Mouse (Mus musculus) mouse embryonic stem cell (cell line): ENCODE measurements around the gene Mical2.

ENCODE experiments used
- in situ Hi-C, 2 experiments: fragments of 300-500 bp; cut with MboI; formaldehyde crosslinking; loops; 1 replicate in 1 of 2; 3 replicates in 1 of 2; pipeline ENCODE4 v1.14.3; 2019 to 2020; ENCODE audit warnings: low sequenced_read_pairs in 2 of 2, low pct_unique_long_range_greater_than_20kb in 1 of 2, mixed read lengths in 1 of 2; ENCODE audit not compliant: unreplicated experiment in 1 of 2

The Mical2 gene

DNA sequence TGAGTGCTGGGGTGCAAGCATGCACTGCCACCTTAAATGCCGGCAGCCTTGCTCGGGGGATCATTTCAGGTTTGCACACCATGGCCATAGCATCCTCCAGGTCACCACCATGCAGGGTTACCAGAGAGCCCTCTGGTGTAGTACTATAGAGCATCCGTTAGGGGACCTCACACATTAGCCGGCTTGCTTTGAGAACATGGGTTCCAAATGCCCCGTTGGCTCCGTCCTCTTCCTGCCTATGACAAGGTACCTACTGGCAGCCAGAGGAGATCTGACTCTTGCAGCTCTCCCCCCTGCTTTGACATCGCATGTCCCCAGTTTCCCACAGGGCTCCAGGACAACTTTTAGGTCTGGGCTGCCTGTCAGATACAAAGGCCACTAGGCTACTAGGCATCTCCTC is 11.6 kb downstream of the Mical2 start:
- in situ Hi-C loops = no loop called here

DNA sequence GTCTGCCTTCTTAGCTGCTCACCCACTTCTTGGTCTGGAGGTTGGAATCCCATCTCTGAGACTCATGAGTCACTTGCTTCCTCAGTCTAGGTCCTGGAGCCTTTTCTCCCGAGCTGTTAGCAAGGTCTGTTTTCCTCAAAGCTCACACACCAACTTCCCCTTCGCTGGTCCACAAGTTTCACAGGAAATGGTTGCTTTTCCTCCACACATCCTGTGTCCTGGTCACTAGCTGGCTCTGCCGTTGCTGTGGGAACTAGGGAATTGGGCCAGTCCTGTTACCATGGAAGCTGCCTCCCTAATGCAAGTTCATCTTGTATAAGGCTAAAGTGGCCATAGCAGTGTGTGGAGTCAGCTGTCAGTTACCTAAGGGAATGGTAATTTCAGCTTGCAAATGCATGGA is 12.2 kb downstream of the Mical2 start:
- in situ Hi-C loops = no loop called here

DNA sequence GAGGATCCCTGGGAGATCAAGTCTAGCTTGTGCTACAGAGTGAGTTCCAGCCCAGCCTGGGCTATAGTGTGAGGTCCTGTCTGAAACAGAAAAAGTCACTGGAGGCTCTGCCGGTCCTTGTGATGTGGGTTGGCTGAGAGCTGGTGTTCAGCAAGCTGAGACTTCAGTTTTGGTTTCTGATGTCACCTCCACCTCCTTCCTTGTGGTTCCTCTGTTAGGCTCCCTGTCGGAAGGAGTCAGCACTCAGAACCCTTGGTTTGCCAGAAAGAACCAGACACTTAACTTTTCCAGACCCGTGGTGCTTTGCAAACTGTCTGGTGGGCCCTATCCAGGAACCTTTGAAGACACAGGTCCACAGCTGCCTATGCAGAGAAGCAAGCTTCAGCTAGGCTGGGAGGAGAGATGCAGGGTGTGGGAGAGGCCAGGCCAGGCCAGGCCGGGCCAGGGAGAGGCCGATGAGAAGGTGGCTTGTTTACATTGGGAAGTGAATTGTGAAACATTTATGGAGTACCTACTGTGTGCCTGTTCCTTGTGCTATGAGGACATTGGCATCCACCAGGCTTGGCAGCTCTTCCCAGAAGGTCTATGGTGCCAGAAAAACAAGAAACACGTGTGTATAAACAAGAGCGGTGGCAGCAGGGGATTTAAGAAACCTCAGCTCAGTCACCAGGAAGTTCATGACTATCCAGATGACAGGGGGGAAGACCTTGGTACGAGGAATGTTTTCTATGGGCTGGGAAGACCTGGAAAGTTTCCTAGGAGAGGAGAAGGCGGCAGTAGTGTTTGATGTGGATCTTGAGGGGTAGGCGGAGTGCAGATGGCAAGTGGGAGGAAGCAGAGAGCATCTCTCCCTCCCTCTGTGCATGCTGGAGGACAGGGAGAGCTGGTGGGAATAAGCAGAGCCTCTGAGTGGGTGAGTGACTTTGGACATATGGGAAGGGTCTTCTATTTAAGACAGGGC is 13.4 kb downstream of the Mical2 start:
- in situ Hi-C loops = no loop called here

DNA sequence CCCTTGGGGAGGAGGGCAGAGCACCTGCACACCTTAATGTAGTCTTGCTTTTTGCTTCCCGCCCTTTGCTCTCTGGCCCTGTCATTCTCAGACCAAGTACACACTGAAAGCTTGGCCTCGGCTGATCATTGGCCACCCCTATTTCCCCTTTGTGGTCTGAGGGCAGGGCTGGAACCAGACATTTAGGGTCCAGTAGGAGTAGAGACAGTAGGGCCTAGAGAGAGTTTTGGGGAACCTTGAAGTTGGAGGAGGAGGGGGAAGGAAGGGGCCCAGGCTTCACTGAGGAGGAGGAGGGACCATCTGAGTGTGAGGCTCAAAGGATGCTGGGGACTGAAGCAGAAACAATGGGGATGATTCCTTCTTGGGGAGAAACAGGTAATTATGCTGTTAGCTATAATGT is 15.1 kb downstream of the Mical2 start:
- in situ Hi-C loops = no loop called here

DNA sequence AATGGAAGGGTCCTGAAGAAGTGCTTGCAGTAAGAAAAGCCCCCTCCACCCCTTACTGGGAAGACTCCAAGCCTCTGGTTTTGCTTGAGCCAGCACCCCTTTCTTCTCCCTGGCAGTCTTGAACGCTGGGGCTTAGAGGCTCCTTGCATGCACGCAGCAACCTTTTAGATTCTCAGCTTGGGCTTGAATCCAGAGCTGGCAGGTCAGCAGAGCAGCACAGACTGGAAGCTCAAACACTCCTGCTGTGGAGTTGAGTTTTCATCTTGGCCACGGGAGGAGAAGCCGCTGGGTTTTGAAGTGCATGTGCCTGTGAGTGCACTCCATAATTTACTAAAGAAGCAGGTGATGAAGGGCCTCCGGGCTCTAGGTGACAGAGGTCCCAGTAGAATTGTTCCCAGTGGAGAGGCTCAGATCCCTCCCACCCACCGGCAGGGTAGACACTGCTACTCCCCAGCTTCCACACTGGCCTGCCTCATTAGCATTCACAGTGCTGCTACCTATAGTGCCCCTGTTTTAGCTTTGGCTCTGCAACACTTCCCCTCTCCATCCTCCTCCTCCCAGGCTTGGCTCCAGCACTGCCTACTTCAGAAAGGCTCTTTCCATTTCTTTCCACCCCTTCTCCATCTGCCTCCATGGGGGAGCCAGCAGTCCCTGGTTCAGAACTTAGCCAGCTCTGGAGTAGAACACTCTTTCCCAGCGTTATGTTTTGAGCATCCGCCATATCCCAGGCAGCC is 15.7 kb downstream of the Mical2 start:
- in situ Hi-C loops = no loop called here

DNA sequence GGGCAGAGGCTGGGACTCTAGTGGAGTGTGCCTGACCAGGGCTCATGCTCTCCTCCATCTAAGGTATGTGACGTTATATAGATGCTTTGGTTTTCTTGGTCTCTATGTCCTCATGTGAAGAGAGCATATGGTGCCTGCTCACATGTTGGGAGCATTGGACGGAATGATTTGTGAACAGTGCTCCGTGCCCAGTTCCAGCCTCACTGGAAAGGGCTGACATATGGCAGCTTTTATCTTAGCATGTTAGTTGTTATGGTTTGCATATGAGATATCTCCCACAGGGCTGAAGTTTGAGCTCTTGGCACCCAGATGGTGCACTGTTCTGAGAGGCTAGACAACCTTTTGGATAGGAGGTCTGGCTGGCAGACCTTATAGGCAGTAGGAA is 16.3 kb downstream of the Mical2 start:
- in situ Hi-C loops = no loop called here

DNA sequence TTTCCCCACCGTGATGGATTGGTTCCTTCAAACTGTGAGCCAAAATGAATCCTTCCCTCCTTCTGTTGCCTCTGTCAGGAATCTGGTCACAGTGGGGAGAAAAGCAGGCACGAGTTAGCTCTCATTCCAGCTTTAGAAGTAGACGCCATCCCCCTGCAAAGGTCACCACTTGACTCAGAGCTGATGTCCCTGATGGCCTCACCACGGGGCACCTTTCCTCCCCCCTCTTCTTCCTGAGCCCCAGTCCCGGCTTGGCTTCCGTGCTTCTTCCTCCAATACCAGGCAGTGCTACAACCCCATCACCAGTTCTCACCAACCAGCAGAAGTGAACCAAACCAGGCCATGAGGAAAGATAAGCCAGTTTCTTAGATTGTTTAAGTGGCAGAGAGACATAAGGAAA is 16.9 kb downstream of the Mical2 start:
- in situ Hi-C loops = no loop called here

DNA sequence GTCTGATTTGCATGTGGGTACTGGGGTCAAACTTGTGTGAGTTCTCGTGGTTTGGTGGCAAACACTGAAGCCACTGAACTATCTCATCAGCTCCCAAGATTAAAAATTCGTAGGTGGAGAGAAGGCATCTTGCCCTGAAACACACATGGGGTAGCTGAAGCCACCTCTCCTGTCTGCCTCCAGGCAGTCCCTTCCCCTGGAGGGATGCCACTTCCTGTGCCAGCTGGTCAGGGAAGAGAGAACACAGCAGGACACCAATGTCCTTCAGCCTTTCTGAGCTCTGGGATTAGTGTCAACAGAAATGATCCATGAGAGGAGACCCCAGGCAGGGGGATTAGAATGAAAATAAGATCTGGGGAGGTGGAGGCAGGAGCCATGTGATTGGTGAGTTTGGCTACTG is 18.4 kb downstream of the Mical2 start:
- in situ Hi-C loops = no loop called here

DNA sequence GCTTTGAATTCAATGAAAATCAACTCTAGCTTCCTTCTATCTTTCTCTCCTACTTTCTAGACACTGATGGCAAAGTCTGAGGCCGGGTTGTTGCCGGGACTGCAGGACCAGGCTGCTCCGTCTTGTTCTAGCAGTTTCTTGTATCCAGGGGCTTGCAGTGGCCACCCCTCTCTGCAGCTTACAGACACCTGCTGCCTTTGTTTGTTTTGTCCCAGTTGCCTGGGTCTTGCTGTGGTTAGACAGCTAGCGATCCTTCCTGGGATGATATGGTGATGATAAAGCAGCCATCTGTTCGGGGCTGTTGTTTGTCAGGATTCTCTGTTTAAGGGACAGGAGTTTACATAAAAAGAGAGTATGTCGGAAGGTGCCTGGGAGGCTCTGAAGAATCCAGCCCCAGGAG is 19.0 kb downstream of the Mical2 start:
- in situ Hi-C loops = no loop called here

DNA sequence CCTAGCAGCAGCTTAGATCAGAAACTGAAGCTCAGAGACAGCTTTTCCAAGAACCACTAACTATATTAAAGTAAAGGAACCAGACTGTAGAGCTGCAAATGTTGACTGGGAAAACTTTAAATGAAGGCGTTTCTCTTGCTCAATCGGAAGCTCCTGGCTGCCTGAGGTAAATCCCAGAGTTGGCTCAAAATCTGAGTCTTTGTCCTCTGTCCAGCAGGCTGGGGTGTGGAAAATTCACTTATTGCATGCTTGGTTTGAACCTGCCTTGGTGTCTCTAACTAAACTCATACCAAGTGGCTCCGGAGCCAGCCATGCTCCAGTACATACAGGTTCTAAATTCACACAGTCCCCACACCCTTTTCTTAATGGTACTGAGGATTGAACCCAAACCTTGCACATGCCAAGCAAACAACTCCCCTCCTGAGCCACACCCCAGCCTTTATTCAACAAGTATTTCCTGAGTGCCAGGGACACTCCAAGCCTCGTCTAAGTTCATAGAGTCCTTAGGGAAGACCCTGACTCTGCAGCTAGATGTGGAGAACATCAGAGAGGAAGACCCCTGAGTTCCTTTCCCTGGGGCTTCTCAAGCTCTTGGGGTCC is 20.3 kb downstream of the Mical2 start:
- in situ Hi-C loops = no loop called here

DNA sequence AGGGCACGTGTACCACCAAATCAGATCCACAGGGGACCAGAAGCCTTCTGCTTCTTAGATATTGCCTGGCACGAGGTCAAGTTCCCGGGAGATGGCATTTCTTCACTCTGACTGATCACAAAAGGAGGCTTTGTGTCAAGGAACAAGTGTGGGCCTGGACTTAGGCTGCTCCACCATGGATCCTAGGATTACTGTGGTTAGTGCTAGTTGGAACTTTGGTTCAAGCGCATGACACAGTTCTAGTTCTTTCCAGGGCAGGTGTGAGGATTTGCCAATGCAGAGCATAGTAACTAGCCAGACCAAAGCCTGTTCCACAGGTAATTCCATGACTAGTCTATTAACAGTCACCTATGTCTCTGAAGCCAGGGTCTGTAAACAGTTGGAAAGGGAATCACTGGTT is 20.8 kb downstream of the Mical2 start:
- in situ Hi-C loops = no loop called here

DNA sequence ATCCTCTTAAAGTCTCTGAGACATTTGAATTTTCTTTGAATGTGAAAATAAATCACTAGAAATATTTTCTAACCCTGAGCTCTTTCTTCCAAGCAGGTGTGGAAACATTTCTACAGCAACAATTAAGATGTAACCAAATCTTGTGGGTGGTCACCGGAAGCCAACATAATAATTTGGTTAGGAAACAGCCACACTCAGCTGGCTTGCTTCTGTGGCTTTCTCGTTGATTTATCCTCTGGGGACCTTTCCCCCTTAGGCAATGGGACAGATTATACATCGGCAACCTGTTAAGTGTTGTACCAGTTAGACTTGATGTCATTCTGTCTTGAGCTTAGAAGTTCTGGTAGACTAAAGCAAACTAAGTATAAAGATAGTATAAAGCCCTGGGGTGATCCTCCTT is 22.2 kb downstream of the Mical2 start:
- in situ Hi-C loops = no loop called here

DNA sequence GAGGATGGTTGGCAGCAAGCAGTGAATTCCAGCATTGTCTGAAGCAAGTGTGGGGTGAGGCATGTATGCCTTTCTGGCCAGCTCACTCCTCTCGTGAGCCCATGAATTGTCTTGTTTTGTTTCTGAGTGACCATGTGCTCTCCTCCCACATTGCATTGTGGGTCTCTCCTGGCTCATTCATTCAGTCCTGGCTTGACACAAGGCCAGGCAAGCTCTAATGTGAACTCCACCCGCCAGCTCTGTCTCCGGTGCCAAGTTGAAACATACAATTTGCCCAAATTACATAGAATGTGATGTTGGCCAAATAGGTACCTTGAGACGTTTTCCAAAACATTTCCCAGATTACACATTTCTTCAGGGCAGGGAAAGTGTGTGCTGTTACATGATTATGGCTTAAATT is 23.8 kb downstream of the Mical2 start:
- in situ Hi-C loops = no loop called here

DNA sequence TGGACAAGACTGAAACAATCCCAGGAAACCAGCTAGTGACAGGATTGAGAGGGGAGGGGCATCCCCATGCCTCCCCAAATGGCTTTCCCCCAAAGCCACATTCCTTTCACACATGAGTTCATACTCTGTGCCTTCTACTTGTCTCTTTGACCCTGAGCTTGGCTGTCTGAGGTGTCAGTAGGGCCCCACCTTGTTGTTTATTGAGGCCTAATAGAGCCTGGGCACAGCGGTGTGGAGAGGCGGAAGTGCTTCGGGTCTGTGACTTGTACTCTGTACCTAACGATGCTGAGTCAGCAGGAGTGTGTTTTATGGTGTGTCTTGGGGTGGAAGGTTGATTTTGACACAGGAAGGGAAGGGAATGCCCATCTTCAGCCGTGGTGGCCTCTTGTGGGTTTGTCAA is 26.4 kb downstream of the Mical2 start:
- in situ Hi-C loops = no loop called here

DNA sequence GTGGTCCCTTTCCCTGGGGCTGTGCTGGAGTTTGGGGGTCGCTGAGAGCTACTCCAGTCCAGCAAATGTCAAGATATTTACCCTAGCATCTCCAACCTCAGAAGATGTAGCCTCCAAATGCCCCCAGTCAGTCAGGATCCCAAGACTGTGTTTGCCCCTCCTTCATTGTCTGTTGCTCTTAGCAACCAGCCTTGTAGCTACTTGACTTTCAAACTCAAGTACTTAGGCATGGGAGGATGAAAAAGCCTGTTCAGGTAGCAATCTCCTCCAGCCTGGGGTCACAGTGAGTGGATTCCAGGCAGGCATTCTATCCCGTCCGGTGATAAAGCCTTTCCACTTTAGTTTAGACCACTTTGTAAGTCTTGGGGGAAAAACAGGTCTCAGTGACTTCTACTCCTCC is 28.6 kb downstream of the Mical2 start:
- in situ Hi-C loops = no loop called here

DNA sequence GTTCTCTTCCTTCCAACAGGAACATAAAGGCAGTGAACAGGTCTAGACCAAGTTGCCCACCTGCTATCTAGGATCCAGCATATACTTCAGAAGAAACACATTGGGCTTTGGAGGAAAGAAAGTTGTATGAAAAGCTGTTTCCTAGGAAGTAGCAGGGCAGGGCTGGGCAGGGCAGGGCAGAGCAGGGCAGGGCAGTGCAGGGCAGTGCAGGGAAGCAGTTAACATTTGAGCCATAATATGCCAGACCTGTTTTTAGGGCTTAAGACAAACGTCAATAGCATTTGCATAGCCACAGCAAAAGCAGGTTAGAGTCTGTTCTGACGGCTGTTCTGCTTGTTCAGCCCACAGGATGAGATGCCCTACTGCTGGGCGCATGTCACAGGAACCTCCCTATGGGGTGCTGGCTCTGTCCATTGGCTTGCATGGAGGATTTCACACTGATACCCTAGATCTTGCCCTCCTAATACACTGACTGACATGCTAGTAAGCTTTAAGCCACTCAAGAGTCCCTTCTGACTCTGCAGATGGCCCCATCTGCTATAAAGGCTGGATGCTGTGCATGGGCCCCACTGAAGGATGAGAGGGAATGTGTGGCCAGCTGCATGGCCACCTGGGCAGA is 29.7 kb downstream of the Mical2 start:
- in situ Hi-C loops = no loop called here

DNA sequence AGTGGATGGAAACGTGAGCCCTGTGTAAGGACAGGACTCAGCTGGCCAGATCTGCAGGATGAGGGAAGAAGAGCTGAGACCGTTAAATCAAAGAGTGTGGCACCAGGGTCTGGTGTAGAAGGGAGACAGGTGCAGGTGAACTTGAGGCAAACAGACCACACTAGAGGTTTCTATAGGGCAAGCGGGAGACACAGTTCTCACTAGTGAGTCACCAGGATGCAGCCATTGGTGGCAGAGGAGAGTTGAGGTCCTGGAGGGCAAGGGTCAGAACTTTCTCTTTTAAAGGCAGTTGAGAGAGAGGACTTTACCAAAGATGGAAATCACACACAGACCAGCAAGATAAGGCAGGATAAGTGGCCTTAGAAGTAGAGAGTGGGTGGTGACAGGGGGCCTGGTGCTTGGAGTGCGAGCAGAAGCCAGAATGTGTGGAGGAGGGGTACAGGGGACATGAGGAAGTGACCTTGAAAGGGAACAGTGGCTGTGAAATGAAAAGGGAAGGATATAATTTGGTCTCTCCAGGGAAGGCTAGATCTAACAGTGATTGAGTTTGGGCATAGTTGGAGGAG is 32.8 kb downstream of the Mical2 start:
- in situ Hi-C loops = no loop called here

DNA sequence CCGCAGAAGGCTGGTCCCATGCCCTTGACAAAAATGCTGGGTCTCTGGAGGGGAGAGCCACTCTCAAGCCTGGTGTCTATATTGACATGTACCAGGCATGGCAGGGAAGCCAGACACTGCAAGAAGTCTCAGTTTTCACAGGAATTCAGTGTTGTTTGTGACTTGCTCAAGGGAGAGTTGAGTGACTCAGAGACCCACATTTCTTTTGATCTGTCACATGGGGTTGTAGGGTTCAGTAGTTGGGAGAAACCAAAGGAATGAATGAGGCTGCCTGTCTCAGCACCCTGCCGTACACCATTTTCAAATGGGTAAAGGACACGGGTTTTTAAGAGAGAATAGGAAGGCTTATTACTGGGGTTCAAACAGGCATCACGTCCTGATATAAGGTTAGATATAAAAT is 33.6 kb downstream of the Mical2 start:
- in situ Hi-C loops = no loop called here

DNA sequence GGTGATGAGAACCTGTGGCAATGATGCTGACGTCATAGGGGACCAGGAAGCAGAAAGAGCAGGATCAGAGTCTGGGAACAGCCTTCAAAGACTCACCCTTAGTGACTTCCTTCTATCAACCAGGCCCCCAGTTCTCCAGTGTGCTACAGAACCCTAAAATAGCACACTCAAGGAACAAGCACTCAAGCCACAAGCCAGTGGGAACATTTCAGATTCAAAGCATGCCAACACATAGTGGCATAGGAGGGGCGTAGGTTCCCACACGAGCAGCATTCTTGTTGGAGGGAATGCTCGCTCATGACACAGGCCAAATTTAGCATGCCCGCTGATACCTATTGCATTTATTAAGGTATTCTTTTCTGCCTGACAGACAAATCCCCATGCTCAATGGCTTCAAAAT is 35.5 kb downstream of the Mical2 start:
- in situ Hi-C loops = no loop called here
